Mouse (Mus musculus): ENCODE results near the gene Trappc11. TPM values are rescaled to one million over a fixed set of nuclear protein-coding genes. Genes with fewer than 3 reads are reported as not detected.
"Not testable (repeated sequence)": the region's sequence is repeated elsewhere in the genome, so short reads cannot be mapped to it uniquely, and the experiment has no call there.

Trappc11 gene
- polyA plus RNA-seq, 1 experiment, result 28.1 TPM

- 66% methylated on average over 10 of the region's 10 CpGs for WGBS
- Histone ChIP-seq H3K27ac (ENCODE audit: control insufficient read depth, insufficient read depth, low read length) (no peak overlapping the region), H3K4me3 (ENCODE audit: control insufficient read depth, insufficient read depth, low read length) (no peak overlapping the region), H3K4me1 (replicated peaks; ENCODE audit: control insufficient read depth, insufficient read depth, low read length) (no peaks in the 10 kb centered on the region), H3K27me3 (ENCODE audit: control insufficient read depth, insufficient read depth, low read length) (no peaks in the 10 kb centered on the region), H3K36me3 (ENCODE audit: control insufficient read depth, insufficient read depth, low read length) (no peaks in the 10 kb centered on the region)
- no peak for DNase-seq
- TF ChIP-seq CTCF (IDR thresholded peaks at IDR 0.05; ENCODE audit: borderline replicate concordance, control insufficient read depth, extremely low read depth, insufficient read depth, low read length, poor library complexity), result no peak
- TF ChIP-seq POLR2A (IDR thresholded peaks at IDR 0.05; ENCODE audit: control insufficient read depth, extremely low read depth, insufficient read depth, low read length, poor library complexity), result no peak
These were observed 71.6 kb downstream of the Trappc11 start for GRCm38 (mm10) chr8:47461650-47462049.

DNA sequence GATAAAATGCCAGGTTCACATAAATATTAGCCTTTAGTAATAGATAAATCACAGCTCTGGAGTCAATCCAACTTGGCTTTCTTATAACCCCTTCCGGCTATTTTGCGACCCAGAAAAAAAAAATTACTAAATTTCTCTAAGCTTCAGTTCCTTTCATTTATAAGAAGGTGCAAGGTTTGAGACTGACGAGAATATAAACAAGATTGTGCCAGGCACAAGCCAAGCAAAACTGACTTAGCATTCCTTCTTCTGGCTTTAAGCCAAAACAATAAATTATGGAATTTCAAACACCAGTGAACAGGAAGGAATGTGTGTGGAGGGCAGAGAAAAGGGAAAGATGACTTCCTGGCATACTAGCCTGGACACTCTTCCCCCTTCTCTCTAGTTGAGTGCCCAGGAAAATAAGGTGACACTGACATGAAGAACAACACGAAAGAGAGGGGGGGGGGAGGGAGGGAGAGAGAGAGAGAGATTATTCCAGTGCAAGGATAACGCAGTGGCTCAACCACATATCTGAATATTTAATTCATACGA lies 74.0 kb downstream of the Trappc11 start:
- WGBS, result 90% methylated on average over 6 of the region's 6 CpGs
- Histone ChIP-seq H3K27ac (ENCODE audit: control insufficient read depth, insufficient read depth, low read length) (no peak overlapping the region), H3K4me3 (ENCODE audit: control insufficient read depth, insufficient read depth, low read length) (no peak overlapping the region), H3K36me3 (ENCODE audit: control insufficient read depth, insufficient read depth, low read length) (no peaks in the 10 kb centered on the region), H3K27me3 (ENCODE audit: control insufficient read depth, insufficient read depth, low read length) (no peaks in the 10 kb centered on the region), H3K4me1 (replicated peaks; ENCODE audit: control insufficient read depth, insufficient read depth, low read length) (no peaks in the 10 kb centered on the region)
- TF ChIP-seq POLR2A (IDR thresholded peaks at IDR 0.05; ENCODE audit: control insufficient read depth, extremely low read depth, insufficient read depth, low read length, poor library complexity), result no peak
- no peak for TF ChIP-seq CTCF (IDR thresholded peaks at IDR 0.05; ENCODE audit: borderline replicate concordance, control insufficient read depth, extremely low read depth, insufficient read depth, low read length, poor library complexity)
- no peak for DNase-seq

DNA sequence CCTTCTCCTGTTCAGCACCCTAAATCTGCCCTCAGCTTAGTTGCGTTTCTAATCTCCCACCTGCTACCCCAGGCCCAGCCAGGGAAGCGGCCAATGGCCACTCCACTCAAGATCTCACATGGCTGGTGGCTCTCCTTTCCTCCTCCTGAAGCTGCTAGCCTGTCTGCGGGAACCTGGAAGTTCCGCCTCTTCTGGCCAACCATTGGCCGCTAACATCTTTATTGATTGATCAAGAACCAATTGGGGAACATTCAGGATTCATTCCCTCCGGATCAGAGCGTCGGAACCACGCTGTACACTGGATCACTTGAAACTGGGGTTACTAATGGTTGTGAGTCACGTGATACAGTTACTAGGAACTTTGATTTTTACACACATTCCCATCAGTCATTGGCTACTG lies 74.7 kb downstream of the Trappc11 start:
- Histone ChIP-seq H3K4me3 (ENCODE audit: control insufficient read depth, insufficient read depth, low read length) (no peak overlapping the region), H3K4me1 (replicated peaks; ENCODE audit: control insufficient read depth, insufficient read depth, low read length) (no peaks in the 10 kb centered on the region), H3K36me3 (ENCODE audit: control insufficient read depth, insufficient read depth, low read length) (no peaks in the 10 kb centered on the region), H3K27me3 (ENCODE audit: control insufficient read depth, insufficient read depth, low read length) (no peaks in the 10 kb centered on the region), H3K27ac (ENCODE audit: control insufficient read depth, insufficient read depth, low read length) (no peak overlapping the region)
- no peak for TF ChIP-seq POLR2A (IDR thresholded peaks at IDR 0.05; ENCODE audit: control insufficient read depth, extremely low read depth, insufficient read depth, low read length, poor library complexity)
- TF ChIP-seq CTCF (IDR thresholded peaks at IDR 0.05; ENCODE audit: borderline replicate concordance, control insufficient read depth, extremely low read depth, insufficient read depth, low read length, poor library complexity), result no peak
- DNase-seq, result no peak
- WGBS, result 95% methylated on average over 10 of the region's 10 CpGs

DNA sequence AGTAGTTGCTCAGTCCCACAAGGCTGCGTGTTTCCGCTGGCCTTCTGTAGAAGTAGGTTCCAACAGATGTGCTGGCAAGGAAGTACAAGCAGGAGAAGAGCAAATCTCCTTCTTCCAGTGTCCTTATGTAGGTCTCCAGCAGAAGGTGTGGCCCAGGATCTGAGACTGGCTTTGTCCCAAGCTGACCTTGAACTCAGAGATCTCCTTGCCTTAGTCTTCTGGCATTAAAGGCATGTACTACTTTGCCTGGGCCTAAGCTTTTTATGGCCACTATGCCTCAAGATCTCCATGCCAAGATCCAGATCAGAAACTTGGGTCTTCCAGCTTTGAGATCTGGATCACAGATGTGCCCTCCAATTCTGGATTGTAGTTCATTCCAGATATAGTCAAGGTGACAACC lies 84.1 kb downstream of the Trappc11 start:
- WGBS, result 99% methylated on average over 2 of the region's 2 CpGs
- not testable (repeated sequence) for H3K27me3 ChIP-seq (ENCODE audit: control insufficient read depth, insufficient read depth, low read length)

GRCm38 (mm10) chr8:47446312-47447046 lies 86.8 kb downstream of the Trappc11 start, which contains the start of gene Stox2:
Gene Stox2 (minus strand): TSS chr8:47446362.
- Histone ChIP-seq H3K27ac (ENCODE audit: control insufficient read depth, insufficient read depth, low read length) (no peak within 1 kb of the TSS), H3K27me3 (ENCODE audit: control insufficient read depth, insufficient read depth, low read length) (no peaks in the 10 kb centered on the region), H3K4me1 (replicated peaks; ENCODE audit: control insufficient read depth, insufficient read depth, low read length) (no peaks in the 10 kb centered on the region), H3K4me3 (ENCODE audit: control insufficient read depth, insufficient read depth, low read length) (no peak within 1 kb of the TSS), H3K36me3 (ENCODE audit: control insufficient read depth, insufficient read depth, low read length) (no peaks in the 10 kb centered on the region)
- DNase-seq, result no peak
- TF ChIP-seq POLR2A (IDR thresholded peaks at IDR 0.05; ENCODE audit: control insufficient read depth, extremely low read depth, insufficient read depth, low read length, poor library complexity) (no peak), CTCF (IDR thresholded peaks at IDR 0.05; ENCODE audit: borderline replicate concordance, control insufficient read depth, extremely low read depth, insufficient read depth, low read length, poor library complexity) (no peak)
- 93% methylated on average over 19 of the region's 19 CpGs for WGBS

More for the DNA sequence above, 84.1 kb downstream of the Trappc11 start:
- not testable (repeated sequence) for H3K4me1 ChIP-seq (replicated peaks; ENCODE audit: control insufficient read depth, insufficient read depth, low read length); H3K36me3 ChIP-seq (ENCODE audit: control insufficient read depth, insufficient read depth, low read length); H3K4me3 ChIP-seq (ENCODE audit: control insufficient read depth, insufficient read depth, low read length); H3K27ac ChIP-seq (ENCODE audit: control insufficient read depth, insufficient read depth, low read length); DNase-seq

Other genes with a start within 250 kb of the Trappc11 start
- 0.85 and 1.1 TPM in 2 replicates for gene Stox2, start 87.1 kb downstream of the Trappc11 start, polyA plus RNA-seq (2012; rRNA removed)
- gene Rwdd4a, start 194 bp upstream of the Trappc11 start, polyA plus RNA-seq (2012; rRNA removed), result 30.5 and 30.8 TPM in 2 replicates
- 4.2 and 5.4 TPM in 2 replicates for gene Ing2, start 142.1 kb upstream of the Trappc11 start, polyA plus RNA-seq (2012; rRNA removed)
- 31.0 and 36.3 TPM in 2 replicates for gene Cdkn2aip, start 180.5 kb upstream of the Trappc11 start, polyA plus RNA-seq (2012; rRNA removed)

Measured in thymus, adult 2 months (tissue).